In the genomic region with DNA sequence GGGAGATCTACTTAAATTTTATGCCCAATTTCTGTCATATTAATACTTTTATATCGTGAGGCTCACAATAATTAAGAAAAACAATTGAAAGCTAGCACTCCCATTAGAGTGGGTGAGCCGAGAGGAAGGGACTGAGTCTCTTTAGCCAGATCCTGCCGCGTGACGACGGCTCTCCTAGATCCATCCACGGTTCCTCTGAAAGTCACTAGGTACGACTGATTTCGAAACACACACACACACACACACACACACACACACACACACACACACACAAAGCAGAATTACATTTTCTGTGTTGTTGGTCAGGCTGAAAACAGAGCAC, we compare ENCODE assay signal across 8 mouse cellular contexts.
DNase-seq lines count a peak whose midpoint lies in the region; ATAC-seq and TF ChIP-seq lines count a peak whose summit lies in the region.

No protein-coding gene starts in this region.

- no peaks in the 10 kb centered on the region for H3K27me3 ChIP-seq in testis, adult 2 months (ENCODE audit: control insufficient read depth, insufficient read depth, low read length)
- no peaks in the 10 kb centered on the region for H3K27me3 ChIP-seq in intestine, embryonic 16.5 days (replicated peaks; ENCODE audit: control insufficient read depth, insufficient read depth, low read length)

- peak overlapping the region; percentile 82 for H3K9ac ChIP-seq in intestine, embryonic 16.5 days (ENCODE audit: low read depth, low read length)

- no peak for TF ChIP-seq CTCF in testis, adult 2 months (IDR thresholded peaks at IDR 0.05; ENCODE audit: control insufficient read depth, insufficient read depth, insufficient replicate concordance, low read depth, low read length)

- H3K36me3 ChIP-seq in testis, adult 2 months (ENCODE audit: control insufficient read depth, insufficient read depth, low read length), result no peaks in the 10 kb centered on the region
- no peaks in the 10 kb centered on the region for H3K36me3 ChIP-seq in intestine, embryonic 16.5 days (ENCODE audit: control insufficient read depth, insufficient read depth, low read length)
- no peaks in the 10 kb centered on the region for H3K36me3 ChIP-seq in macrophage (ENCODE audit: inconsistent target)

- peak; percentile 53 to 57 for DNase-seq in cerebellum, postnatal 10 days
- no peak for DNase-seq in cerebellum, adult 9-11 months
- no peak for DNase-seq in testis, postnatal 14 days (ENCODE audit: low spot score)
- DNase-seq in cerebellum, adult 11-12 months, result no peak

- peak overlapping the region; percentile 80 for H3K27ac ChIP-seq in testis, adult 2 months (ENCODE audit: control insufficient read depth, insufficient read depth, low read depth, low read length)
- peak overlapping the region; percentile 96 for H3K27ac ChIP-seq in intestine, embryonic 16.5 days (ENCODE audit: low read length)
- H3K27ac ChIP-seq in macrophage, result peak overlapping the region; percentile 64

- H3K9me3 ChIP-seq in intestine, embryonic 16.5 days (ENCODE audit: control insufficient read depth, low read length), result no peaks in the 10 kb centered on the region

- peaks cover 13% of the 10 kb centered on the region for H3K4me1 ChIP-seq in testis, adult 2 months (ENCODE audit: control insufficient read depth, insufficient read depth, low read length)
- no peaks in the 10 kb centered on the region; the same call in 1 of the 2 replicates for H3K4me1 ChIP-seq in intestine, embryonic 16.5 days (ENCODE audit: control insufficient read depth, insufficient read depth, low read length)

- no peak for TF ChIP-seq POLR2A in testis, adult 2 months (IDR thresholded peaks at IDR 0.05; ENCODE audit: control insufficient read depth, low read depth, low read length)

- peak overlapping the region; percentile 75 for H3K4me3 ChIP-seq in testis, adult 2 months (ENCODE audit: control insufficient read depth, low read depth, low read length)
- peak overlapping the region; percentile 76 for H3K4me3 ChIP-seq in intestine, embryonic 16.5 days (ENCODE audit: low read length)
- peak overlapping the region; percentile 47 for H3K4me3 ChIP-seq in macrophage (ENCODE audit: inconsistent target)

- H3K79me2 ChIP-seq in macrophage (ENCODE audit: inconsistent target), result no peaks in the 10 kb centered on the region

- WGBS in intestine, embryonic 16.5 days, result under 1% methylated on average over 9 of the region's 9 CpGs
- WGBS in macrophage (ENCODE audit: missing documents), result 0% methylated on average over 9 of the region's 9 CpGs

- peak overlapping the region; percentile 96 for H3K4me2 ChIP-seq in intestine, embryonic 16.5 days (ENCODE audit: low read depth, low read length)

- ATAC-seq in intestine, embryonic 16.5 days, result peak; percentile 55
- ATAC-seq in erythroid progenitor cell, adult 5-6 weeks (replicated peaks; ENCODE audit: low FRiP score, poor library complexity, severe bottlenecking), result no peak

Comparison
In these comparisons a context has a peak if more than half of its experiments do, and no peak if none do; other contexts are left out.
1. DNase-seq: peak in cerebellum, postnatal 10 days (2 of 2); none in cerebellum, adult 9-11 months (single experiment), testis, postnatal 14 days (single experiment) and cerebellum, adult 11-12 months (single experiment).
2. Peak in every context shown above with its lines, with median percentiles within 50 percentile points of each other: H3K27ac ChIP-seq and H3K4me3 ChIP-seq.